Mouse (Mus musculus): ENCODE measurements around the gene Hs6st3.
"Not testable (repeated sequence)": the region's sequence is repeated elsewhere in the genome, so short reads cannot be mapped to it uniquely, and the experiment has no call there.

DNA sequence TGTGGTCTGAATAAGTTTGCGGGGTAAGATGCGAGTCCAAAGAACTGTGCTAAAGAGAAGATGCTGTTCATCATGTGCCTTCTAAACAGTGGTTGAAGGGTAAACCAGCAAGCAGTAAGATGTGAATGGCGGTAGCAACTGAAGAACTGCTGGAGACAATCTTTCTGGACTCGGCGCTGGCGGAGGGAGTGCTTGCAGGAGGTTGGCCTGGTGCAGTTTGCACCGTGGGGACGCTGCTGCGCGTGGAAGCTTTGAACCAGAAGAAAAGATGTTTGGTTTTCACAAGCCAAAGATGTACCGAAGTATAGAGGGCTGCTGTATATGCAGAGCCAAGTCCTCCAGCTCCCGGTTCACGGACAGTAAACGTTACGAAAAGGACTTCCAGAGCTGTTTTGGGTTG, 140.0 kb downstream of the Hs6st3 start:
- not testable (repeated sequence) for TF ChIP-seq CTCF, EP300 (IDR thresholded peaks at IDR 0.05; ENCODE audit: low read depth)
